Mouse (Mus musculus): ENCODE measurements at regions not wholly inside any gene's neighbourhood (a gene's known extent, or its start where the extent isn't known, plus 50 kb on each side); places are given as distances from the start of the nearest gene placed in this dataset.
A peak's percentile ranks its signal among the peaks of the same experiment; 100 is the strongest.

- ATAC-seq (replicated peaks; ENCODE audit: low FRiP score, low TSS enrichment, low read depth) = peak; percentile 58; the same call in 1 of the 2 replicates
- Histone ChIP-seq H3K4me2 (ENCODE audit: low read length) (no peak overlapping the region), H3K36me3 (ENCODE audit: control insufficient read depth, insufficient read depth, low read length) (no peaks in the 10 kb centered on the region), H3K9ac (ENCODE audit: low read length) (no peak overlapping the region), H3K27ac (ENCODE audit: low read depth) (no peak overlapping the region), H3K4me1 (replicated peaks; ENCODE audit: control insufficient read depth, insufficient read depth, low read length) (no peaks in the 10 kb centered on the region), H3K9me3 (ENCODE audit: control insufficient read depth, low read length) (no peaks in the 10 kb centered on the region), H3K4me3 (ENCODE audit: low read depth, low read length) (no peak overlapping the region), H3K27me3 (replicated peaks; ENCODE audit: control insufficient read depth, insufficient read depth, low read length) (no peaks in the 10 kb centered on the region)
- no peak for DNase-seq (ENCODE audit: low spot score)
- WGBS = 36% methylated on average over 2 of the region's 2 CpGs
These were observed 468.5 kb upstream of the Car10 start for GRCm38 (mm10) chr11:92629319-92629718.
